Mouse (Mus musculus) kidney, adult 11 months (tissue): Measurements from ENCODE around the gene Mroh2a.

ENCODE experiments used
- DNase-seq: peaks from one replicate; pipeline ENCODE4 v3.0.0; 2022

Mroh2a gene

DNA sequence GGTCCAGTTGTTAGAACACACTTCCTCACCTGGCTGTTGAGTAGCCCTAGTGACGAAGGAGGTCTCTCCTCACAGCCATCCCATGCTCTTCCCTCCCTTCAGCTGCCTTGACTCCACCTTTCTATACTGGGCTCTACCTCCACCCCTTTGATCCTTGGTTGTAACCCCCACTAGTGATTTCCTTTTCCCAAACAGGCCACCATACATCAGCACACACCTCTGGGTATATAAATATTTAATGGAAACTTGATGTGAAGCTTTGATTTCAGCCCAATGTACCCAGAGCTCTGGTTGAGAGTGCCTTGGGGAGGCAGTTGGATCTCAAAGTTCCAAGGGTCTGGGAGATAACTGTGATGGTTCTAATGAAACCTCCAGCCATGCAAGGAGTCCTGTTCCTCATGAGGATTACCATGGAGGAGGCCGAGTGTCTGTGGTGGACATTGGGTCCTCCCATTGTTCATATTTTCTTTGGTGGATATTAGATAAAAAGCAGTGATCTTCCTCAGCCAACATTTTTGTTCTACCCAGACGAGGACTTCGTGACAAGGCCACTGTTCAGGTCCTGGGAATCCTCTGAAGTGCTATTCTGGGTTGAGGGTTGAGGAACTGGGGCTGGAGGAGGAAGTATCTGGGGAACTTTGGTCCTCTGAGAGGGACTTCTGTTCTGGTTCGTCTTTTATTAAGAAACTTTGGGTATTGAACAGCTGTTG is at the start of gene Mroh2a:
Mroh2a (plus strand) TSS at position 317 of the 710 bp plus-strand sequence.
- DNase-seq: no peak

DNA sequence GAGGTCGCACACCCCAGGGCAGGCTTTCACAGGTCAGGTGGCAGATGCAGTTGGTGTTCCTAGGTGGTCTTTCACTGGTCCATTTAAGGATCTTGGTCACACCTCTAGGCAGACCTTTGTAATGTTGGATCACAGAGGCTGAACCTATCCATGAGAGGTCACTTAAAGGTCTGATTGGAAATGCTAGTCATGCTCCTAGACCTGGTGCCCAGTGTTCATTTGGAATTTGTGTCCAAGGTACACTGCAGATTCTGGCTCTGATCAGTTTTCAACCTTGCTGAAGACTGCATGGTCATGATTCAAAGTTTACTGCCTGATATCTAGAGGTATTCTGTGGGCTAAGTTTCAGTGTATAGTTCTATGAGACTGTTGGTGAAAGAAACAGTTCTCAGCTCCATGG is 47.1 kb upstream of the Mroh2a start:
- DNase-seq: peak; percentile 29

DNA sequence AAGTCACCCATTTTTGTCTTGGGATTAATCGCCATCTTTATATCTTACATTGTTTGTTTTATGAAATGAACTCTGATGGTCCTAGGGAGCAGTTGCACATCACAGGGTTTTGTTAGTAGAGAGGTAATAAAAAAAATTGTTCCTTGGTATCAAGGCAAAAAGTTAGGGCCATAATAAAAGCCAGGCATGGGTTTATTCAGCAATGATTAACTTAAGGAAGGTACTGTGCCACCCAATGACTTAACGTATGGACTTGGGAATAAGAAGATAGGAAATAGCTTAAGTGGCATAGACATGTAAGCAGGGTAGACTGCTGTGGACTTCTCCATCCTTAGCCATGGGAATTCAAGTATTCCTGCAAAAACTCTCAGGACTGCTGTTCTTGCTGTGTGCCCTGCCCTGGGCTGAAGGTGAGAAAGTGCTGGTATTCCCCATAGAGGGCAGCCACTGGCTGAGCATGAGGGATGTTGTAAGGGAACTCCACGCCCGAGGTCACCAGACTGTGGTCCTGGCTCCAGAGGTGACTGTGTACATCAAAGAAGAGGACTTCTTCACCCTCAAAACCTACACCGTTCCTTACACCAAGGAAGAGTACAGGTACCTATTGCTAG is 40.4 kb upstream of the Mroh2a start:
- DNase-seq: no peak

DNA sequence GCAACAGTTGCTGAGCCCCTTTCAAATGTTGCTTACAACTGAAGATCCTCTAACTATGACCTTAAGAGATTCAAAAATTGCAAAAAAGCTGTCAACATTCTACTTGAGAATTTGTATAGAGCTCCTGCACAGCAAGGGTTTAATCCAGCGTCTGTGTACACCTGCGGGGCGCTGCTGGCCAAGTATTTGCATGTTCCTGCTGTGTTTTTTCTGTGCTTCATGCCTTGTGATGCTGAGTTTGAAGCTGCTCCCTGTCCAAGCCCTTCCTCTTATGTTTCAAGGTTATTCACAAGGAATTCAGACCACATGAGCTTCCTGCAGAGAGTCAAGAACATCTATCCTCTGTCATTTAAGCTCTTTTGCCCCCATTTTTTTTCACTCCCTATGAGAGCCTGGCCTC is 34.6 kb upstream of the Mroh2a start:
- no peak for DNase-seq

DNA sequence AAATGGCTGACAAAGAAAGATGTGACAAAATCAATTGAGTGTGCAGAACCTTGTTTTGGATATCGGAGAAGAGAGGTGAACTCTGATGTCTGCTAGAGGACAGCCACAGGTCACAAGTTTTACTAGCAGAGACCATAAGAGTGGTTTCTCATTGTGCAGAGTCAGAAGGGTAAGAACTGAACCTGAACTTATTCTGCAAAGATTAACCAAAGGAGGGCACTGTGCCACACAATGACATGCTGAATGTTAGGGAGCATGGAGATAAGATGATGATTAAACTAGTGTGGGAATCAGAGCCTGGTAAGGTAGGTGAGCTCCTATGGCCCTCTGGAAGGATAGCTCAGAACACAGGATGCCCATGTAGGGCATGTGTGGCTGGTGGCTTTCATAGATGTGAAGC is 31.1 kb upstream of the Mroh2a start:
- peak; percentile 86 for DNase-seq

DNA sequence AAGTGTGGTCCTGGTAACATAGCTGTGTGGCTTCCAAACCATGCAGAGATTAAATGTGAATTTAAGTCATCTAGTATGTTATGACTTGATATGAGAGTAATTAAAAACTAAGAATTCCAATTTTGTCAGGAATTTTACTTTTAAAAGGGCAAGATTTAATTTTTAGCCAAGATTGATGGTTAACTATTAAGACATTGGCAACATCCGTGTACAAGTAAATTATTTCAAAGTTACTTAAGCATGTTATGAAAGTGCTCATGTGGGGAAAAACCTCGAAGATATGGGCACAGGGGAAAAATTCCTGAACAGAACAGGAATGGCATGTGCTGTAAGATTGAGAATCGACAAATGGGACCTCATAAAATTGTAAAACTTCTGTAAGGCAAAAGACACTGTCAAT is 29.3 kb upstream of the Mroh2a start:
- DNase-seq: no peak

DNA sequence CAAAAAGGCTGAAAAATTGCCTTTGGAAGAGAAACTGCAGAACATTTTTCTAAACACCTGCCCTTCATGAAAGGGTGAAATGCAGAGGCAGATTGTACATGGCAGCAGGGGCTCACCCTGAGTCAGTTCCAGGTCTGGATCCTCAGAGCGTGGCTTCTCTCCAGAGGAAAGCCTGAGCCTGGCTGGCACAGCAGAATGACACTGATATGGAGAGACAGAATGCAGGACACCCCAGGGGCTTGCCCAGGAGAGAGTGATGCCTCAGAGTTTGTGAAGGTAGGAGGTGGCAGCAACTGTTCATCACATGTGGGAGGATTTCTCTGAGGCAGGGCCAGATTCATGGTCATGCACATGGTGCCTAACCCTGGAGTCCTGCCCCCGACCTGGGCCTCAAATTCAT is 26.8 kb upstream of the Mroh2a start:
- no peak for DNase-seq

DNA sequence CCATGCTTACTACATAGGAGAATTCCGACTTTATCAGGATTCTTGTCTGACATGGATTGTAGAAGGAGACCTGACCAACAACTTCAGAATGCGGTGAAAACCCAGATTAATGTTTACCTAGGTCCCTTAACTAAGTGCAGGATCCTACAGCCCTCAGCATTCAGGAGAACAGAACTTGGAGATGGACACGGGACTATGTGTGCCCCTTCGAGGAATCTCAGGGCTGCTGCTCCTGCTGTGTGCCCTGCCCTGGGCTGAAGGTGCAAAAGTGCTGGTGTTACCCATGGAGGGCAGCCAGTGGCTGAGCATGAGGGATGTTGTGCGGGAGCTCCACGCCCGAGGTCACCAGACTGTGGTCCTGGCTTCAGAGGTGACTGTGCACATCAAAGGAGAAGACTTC is 26.3 kb upstream of the Mroh2a start, which contains the start of gene Ugt1a2:
Ugt1a2 (plus strand) TSS at position 146 of the 400 bp plus-strand sequence.
- peak; percentile 79 for DNase-seq

DNA sequence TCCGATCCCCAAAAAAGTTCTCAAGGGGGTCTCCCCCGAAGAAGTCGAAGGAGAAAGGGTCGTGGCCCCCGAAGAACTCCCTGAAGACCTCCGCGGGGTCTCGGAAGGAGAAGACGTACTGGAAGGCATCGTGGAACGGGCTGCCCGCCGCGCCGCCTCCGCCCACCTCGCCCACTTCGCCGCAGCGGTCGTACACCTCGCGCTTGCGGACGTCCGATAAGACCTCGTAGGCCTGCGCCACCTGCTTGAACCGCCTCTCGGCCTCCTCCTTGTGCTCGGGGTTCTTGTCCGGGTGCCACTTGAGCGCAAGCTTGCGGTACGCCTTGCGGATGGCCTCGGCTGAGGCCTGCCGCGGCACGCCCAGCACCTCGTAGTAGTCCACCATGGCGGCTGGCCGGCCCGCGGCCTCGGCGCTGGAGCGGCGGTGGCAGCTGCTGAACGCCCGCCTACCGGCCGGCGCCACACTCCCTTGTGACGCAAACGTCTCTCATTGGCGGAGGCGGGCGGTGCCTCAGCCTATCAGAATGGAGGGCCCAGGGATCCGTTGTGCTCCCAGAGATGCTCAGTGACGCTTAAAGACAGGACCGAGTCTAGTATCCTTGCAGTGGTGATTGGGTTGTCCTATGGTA is 21.4 kb upstream of the Mroh2a start, which contains the start of gene Dnajb3:
Dnajb3 (minus strand) TSS at position 489 of the 629 bp plus-strand sequence.
- peak; percentile 63 for DNase-seq

DNA sequence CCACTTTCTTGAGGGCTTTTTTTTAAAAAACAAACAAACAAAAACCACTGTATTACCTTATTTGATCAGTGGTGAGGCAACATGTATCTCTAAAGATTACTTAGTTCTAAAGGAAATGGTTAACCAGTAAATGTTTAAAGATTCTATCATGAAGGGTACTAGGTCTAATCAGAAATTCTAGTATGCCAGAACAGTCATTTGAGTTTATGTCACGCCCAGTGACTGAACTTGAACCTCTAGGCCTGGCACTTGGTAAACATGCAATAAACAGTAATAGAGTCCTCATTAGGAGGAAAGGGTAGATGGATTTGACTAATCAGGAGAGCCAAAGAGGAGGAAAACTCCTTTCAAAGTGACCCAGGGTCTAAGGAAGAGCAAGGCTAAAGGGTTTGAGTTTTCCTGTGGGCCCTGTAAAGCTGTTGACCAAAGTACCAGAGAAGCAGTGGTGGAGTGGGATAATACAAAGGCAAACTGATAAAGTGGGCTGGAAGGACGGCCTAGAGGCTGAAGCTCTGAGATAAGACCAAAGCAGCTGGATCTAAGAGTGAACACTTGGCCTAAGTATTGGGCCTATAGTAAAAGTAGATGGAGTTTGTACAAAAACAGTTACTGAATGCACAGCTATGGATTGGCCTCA is 19.8 kb upstream of the Mroh2a start:
- DNase-seq: no peak

DNA sequence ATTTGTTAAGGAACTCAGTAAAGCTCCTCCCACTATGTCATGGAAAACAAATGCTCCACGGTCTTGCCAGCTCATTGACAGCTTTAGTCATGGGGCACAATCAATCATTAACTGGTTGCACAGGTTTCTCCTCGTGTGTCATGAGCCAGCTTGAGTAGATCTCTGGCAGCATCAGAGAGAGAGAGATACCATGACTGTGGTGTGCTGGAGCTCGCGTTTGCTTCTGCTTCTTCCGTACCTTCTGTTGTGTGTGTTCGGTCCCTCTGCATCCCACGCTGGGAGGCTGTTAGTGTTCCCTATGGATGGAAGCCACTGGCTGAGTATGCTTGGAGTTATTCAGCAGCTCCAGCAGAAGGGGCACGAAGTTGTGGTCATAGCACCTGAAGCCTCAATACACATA is 15.0 kb upstream of the Mroh2a start, which contains the start of gene Ugt1a1:
Ugt1a1 (plus strand) TSS at position 148 of the 400 bp plus-strand sequence.
- DNase-seq: peak; percentile 61

DNA sequence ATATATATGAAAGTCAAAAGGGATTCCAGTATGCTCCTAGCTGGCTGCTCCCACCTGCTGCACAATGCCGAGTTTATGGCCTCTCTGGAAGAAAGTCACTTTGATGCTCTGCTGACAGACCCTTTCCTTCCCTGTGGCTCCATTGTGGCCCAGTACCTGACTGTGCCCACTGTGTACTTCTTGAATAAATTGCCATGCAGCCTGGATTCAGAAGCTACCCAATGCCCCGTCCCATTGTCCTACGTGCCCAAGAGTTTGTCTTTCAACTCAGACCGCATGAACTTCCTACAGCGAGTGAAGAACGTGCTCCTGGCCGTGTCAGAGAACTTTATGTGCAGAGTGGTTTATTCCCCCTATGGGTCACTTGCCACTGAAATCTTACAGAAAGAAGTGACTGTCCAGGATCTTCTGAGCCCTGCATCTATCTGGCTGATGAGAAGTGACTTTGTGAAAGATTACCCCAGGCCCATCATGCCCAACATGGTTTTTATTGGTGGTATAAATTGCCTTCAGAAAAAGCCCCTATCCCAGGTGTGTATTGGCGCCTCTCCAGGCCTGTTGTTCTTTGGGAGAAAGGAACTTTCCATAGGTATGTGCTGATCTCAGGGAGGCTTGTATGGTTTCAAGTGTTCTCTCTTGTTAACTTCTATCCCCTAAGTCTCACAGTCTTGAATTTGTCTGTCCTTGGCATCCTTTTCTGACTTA is 14.3 kb upstream of the Mroh2a start:
- no peak for DNase-seq

DNA sequence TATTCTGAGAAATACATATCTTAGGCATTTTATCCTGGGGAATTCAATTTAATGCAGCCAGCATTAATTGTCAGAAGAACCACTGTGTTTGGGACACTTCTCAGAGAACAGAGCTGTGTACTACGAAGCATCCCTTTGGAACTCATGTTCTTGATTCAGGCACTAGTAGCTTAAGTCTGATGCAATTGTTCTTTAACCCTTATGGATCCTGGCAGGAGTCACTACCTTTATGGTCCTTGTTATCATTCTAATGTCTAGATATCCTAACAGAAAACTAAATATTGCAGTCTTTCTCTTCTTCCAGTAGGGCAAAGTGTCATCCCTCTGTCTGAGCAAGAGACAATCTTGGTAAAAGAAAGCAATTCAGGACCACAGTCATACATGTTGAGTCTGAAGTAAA is 13.7 kb upstream of the Mroh2a start:
- DNase-seq: no peak

DNA sequence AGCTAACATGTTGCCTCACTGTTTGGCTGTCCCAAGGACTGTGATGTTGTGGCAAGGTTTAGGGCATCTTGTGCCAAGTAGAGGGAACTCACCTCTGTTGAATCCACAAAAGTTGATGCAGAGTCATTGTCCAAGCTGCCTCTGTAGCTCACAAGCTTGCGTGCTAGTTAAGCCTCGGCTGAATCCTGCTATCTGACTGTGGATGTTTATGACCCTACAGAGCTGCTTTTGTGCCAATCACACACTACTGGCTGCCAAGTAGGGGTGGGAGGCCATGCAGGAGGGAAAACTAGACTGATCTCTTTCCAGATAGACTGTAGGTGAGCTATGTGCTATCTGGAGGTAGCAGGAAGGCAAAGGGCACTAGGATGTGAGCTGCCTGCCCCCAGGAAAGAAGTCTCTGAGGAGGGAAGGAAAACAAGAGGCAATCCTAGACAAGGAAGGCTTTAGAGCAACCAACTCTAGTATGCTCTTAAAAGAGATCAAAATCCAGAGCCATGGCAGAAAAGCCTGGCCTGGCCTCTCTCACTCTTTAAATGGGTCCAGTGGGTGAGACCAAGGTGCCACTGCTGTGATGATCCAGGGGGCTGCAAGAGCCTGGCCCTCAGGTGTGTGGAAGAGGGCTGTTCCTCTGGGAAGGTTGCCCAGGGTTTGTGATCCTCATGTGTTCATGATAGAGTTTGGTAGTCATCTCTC is 12.9 kb upstream of the Mroh2a start:
- no peak for DNase-seq

DNA sequence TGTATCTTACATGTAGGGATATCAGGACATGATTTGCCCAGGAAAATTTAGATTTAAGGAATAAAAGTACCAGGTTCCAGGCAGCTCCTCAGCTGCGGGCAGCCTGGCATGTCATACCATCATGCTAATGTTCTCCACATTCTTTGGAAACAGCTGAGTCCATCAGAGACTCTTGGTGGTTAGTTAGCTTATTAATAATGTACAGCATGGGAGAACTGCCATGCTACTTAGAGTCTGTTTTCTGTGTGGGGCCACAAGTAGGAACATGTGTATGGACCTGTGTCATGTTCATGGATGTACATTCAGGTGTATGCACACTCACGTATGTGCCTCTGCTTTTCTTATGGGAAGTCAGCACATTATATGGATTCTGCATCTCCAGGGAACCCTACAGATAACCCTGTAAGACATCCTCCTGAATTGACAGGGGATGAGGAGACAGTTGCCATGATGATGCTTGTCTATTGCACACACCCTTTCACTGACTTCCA is 12.3 kb upstream of the Mroh2a start:
- no peak for DNase-seq

DNA sequence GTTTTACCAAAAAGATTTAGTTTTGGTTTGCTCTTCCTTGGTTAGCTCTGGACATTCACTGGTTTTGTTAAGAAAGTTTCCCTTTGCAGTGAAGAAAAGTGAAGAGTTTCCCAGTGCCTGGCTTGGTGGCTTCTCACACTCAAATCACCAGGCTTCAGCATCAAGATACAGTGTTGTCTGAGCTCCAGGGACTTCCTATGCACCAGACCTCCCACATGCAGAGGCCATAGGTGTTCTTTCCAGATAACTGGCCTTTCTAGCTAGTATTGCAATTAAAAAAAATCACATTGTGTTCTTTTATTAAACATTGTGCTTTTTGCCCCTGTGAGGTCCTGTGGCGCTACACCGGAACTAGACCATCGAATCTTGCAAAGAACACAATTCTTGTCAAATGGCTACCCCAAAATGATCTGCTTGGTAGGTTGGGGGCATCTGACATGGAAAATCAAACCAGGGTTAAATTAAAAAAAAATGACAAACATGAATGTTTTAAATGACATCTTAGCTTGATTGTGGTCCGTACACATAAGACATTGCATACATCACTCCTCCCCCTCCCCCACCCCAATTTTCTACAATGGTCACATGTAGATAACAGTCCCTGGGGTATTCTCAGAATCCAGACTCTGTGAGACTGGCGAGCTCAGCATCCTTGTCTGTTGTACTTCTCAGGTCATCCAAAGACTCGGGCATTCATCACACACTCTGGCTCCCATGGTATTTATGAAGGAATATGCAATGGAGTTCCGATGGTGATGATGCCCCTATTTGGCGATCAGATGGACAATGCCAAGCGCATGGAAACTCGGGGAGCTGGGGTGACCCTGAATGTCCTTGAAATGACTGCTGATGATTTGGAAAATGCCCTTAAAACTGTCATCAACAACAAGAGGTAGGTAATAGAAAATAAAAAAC is 11.1 kb upstream of the Mroh2a start:
- no peak for DNase-seq

DNA sequence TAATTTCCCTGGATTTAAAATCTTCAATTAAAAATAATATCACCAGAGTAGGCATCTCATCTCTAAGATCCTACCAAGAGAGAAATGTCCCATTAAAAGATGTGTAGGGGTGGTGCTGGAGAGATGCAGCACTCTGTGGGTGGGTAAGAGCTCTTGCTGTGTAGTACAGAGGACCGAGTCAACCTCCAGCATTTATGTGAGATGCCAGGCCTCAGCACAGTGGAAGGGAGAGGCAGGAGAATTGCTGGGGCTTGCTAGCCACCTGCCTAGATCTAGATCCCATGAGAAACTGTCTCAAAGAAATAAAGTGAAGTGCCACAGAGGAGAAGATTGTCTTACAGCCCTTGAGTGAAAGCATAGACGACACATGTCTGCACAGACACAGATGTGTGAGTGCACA is 10.2 kb upstream of the Mroh2a start:
- DNase-seq: no peak

DNA sequence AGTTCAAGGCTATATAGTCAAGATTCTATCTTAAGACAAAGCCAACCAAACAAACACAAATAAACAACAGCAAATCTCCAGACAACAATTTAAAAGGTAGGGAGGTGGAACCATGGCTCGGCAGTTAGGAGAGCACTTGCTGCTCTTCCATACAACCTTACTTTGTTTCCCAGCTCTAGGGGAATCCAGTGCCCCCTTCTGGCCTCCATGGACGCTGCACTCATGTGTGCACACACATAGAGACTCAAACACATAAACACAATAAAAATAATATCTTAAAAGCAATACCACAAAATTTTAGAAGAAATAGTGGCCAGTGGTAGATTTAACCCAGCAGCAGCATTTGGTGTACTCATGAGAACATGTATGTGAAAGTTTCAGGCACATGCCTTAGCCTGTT is 9.6 kb upstream of the Mroh2a start:
- no peak for DNase-seq

DNA sequence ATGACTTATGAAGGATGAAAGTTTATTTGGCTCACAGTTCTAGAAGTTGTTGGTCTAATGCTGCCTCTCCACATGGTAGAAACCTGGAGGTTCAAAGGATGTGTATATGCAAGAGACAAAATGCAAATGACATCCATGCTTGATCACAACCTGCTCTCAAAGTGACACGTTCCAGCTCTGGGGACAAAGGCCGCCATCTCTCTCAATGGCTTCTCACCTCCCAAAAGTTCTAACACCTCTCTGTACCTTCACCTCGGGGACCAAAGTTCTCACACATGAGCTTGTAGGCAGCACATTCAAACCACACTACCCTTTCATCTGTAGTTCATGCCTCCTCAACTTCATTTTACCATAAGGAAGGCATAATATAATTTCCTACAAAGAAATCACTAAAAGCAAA is 9.2 kb upstream of the Mroh2a start:
- no peak for DNase-seq

DNA sequence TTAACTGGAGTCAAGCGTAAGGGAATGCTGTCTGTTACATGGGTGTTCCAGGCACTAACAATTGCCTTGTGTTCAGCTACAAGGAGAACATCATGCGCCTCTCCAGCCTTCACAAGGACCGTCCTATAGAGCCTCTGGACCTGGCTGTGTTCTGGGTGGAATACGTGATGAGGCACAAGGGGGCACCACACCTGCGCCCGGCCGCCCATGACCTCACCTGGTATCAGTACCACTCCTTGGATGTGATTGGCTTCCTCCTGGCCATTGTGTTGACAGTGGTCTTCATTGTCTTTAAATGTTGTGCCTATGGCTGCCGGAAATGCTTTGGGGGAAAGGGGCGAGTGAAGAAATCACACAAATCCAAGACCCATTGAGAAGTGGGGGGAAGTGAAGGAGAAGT is 8.7 kb upstream of the Mroh2a start:
- DNase-seq: no peak

DNA sequence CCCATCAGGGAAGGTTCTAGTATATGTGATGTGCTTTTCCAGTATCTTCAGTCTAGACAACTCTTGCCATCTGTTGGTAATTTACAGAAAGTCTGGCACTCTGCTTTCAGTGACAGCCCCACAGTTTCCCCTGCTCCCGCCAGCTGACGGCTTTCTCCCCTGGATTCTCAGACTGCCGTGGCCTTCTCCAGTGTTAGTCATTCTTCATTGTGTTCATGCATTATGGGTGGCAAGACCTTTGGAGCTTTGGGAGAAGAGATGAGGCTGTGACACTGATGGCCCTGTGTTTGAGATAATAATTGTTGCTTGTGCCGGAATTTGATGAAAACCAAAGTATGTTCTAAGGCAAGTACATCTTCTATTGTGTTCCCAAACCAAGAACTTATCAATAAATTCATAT is 8.2 kb upstream of the Mroh2a start:
- no peak for DNase-seq
